Mouse (Mus musculus): Measurements from ENCODE around the gene Krtap5-5. TPM values are rescaled to one million over a fixed set of nuclear protein-coding genes. Genes with fewer than 3 reads are reported as not detected.
"Not testable (repeated sequence)": the region's sequence is repeated elsewhere in the genome, so short reads cannot be mapped to it uniquely, and the experiment has no call there.

The Krtap5-5 gene
- total RNA-seq (2014; fragmentation: Nextera tagmentation): not detected in 2 replicates
- total RNA-seq (2017): not detected in 2 replicates
- polyA plus RNA-seq (2012): not detected in 2 replicates

DNA sequence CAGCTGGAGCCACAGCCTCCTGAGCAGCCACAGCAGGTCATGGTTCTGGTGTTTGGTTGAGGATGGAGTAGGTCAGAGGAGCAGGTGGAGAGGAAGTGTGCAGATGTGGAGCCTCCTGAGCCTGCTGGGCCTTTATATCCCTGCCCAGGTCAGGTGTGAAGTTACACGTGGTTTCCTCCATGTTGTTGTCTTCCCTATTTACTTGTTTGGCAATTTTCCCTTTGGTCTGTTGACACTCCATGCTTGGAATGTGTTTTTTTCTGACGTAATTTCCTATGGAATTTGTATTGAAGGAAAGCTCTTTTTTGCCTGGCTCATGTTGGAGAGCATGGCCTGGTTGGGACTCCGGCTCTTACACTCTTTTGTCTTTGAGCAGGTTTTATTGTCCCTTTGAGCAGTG, at the start of gene Krtap5-5:
Krtap5-5 (minus strand) TSS at position 101 of the 400 bp plus-strand sequence.
- not testable (repeated sequence) for H3K9me3 ChIP-seq (replicated peaks); ATAC-seq (ENCODE audit: extremely low read depth, insufficient number of reproducible peaks, low FRiP score, poor library complexity, severe bottlenecking); H3K4me1 ChIP-seq (ENCODE audit: insufficient read depth, low read depth, low read length); H3K27me3 ChIP-seq (ENCODE audit: insufficient read depth, low read length); H3K4me3 ChIP-seq (ENCODE audit: low read depth, low read length); H3K36me3 ChIP-seq (replicated peaks); DNase-seq (ENCODE audit: low spot score)

DNA sequence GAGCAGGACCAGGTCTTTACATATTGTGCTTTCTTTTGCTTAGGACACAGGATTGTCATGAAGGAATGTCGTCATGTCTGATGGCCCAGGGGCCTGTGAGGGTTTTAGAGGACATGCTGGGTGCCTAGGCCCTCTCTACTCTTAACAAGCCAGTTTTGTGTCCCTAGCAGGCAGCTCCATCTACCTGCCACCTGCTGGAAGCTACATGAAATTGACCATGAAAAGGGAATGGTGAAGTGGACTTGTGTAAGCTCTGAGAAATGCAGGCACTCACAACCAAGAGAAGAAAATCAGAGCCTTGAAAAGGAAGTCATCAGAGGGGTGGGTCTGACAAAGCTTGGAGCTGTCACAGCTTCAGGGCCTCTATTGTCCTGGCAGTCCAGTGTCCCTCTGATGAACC, 49.5 kb upstream of the Krtap5-5 start:
- not testable (repeated sequence) for ATAC-seq (ENCODE audit: extremely low read depth, insufficient number of reproducible peaks, low FRiP score, poor library complexity, severe bottlenecking); H3K9me3 ChIP-seq (replicated peaks); H3K36me3 ChIP-seq (replicated peaks); H3K4me1 ChIP-seq (ENCODE audit: insufficient read depth, low read depth, low read length); DNase-seq (ENCODE audit: low spot score); H3K4me3 ChIP-seq (ENCODE audit: low read depth, low read length)
- peaks cover 27% of the 10 kb centered on the region for H3K27me3 ChIP-seq (ENCODE audit: insufficient read depth, low read length)

DNA sequence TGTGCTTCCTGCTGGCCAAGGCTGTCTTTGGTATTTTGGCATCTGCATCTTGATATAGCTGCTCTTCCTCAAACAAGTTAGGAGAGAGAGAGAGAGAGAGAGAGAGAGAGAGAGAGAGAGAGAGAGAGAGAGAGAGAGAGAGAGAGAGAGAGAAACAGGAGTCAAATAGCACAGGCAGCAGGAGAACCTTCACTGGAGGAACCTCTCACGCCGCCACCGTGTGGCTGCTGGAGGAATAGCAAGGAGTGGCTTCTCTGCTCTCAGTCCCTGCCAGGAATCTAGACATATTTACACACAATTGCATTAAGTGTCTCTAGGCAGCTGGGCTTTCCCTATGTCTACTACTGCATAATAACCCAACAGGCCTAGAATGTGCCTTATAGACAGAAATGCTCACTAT, 48.4 kb upstream of the Krtap5-5 start:
- peak; percentile 66 for TF ChIP-seq CTCF (IDR thresholded peaks at IDR 0.05; ENCODE audit: low read depth, low read length)
- H3K36me3 ChIP-seq (replicated peaks); H3K4me1 ChIP-seq (ENCODE audit: insufficient read depth, low read depth, low read length); H3K4me3 ChIP-seq (ENCODE audit: low read depth, low read length); H3K9me3 ChIP-seq (replicated peaks); ATAC-seq (ENCODE audit: extremely low read depth, insufficient number of reproducible peaks, low FRiP score, poor library complexity, severe bottlenecking); DNase-seq (ENCODE audit: low spot score): not testable (repeated sequence)
- peaks cover 21% of the 10 kb centered on the region for H3K27me3 ChIP-seq (ENCODE audit: insufficient read depth, low read length)

DNA sequence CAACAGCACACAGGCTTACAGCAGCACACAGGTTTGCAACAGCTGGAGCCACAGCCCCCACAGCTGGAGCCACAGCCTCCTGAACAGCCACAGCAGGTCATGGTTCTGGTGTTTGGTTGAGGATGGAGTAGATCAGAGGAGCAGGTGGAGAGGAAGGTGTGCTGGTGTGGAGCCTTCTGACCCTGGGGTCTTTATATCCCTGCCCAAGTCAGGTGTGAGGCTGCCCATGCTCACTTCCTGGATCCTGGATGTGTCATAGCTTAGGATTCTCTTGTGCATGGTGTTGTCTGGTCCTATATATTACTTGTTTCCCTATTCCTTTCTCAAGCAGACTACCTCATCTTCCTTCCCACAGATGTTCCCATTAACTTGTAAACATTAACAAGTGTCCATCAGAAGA, 44.5 kb upstream of the Krtap5-5 start, which contains the start of gene Gm4559:
Gm4559 (minus strand) TSS at position 101 of the 400 bp plus-strand sequence.
- H3K4me1 ChIP-seq (ENCODE audit: insufficient read depth, low read depth, low read length); DNase-seq (ENCODE audit: low spot score); H3K4me3 ChIP-seq (ENCODE audit: low read depth, low read length); ATAC-seq (ENCODE audit: extremely low read depth, insufficient number of reproducible peaks, low FRiP score, poor library complexity, severe bottlenecking); H3K9me3 ChIP-seq (replicated peaks); H3K27me3 ChIP-seq (ENCODE audit: insufficient read depth, low read length); H3K36me3 ChIP-seq (replicated peaks): not testable (repeated sequence)

DNA sequence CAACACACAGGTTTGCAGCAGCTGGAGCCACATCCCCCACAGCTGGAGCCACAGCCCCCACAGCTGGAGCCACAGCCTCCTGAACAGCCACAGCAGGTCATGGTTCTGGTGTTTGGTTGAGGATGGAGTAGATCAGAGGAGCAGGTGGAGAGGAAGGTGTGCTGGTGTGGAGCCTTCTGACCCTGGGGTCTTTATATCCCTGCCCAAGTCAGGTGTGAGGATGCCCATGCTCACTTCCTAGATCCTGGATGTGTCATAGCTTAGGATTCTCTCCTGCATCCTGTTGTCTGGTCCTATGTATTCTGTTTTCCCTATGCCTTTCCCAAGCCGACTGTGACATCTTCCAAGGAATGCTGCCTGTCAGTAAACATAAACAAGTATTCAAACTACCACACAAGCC, 28.5 kb upstream of the Krtap5-5 start, which contains the start of gene Gm2431:
Gm2431 (minus strand) TSS at position 101 of the 400 bp plus-strand sequence.
- H3K4me1 ChIP-seq (ENCODE audit: insufficient read depth, low read depth, low read length); DNase-seq (ENCODE audit: low spot score); ATAC-seq (ENCODE audit: extremely low read depth, insufficient number of reproducible peaks, low FRiP score, poor library complexity, severe bottlenecking); H3K36me3 ChIP-seq (replicated peaks); H3K4me3 ChIP-seq (ENCODE audit: low read depth, low read length); H3K9me3 ChIP-seq (replicated peaks): not testable (repeated sequence)
- H3K27me3 ChIP-seq (ENCODE audit: insufficient read depth, low read length): peaks cover 13% of the 10 kb centered on the region

DNA sequence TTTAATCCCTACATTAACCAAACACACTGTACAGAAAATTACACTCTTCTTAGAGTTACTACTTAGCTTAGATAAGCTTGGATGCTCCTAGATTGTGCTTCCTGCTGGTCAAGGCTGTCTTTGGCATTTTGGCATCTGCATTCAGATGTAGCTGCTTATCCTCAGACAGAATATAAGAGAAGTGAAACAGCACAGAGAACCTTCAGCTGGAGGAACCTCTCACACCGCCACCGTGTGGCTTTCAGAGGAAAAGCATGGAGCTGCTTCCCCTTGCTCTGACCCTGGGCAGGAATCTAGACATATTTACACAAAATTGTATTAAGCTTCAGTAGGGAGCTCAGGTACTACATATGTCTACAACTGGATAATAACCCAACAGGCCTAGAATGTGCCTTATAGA, 25.7 kb upstream of the Krtap5-5 start:
- Histone ChIP-seq H3K9me3 (replicated peaks) (no peaks in the 10 kb centered on the region), H3K4me3 (ENCODE audit: low read depth, low read length) (no peak overlapping the region), H3K4me1 (ENCODE audit: insufficient read depth, low read depth, low read length) (no peaks in the 10 kb centered on the region), H3K27me3 (ENCODE audit: insufficient read depth, low read length) (peaks cover 13% of the 10 kb centered on the region), H3K36me3 (replicated peaks) (no peaks in the 10 kb centered on the region)
- no peak for ATAC-seq (ENCODE audit: extremely low read depth, insufficient number of reproducible peaks, low FRiP score, poor library complexity, severe bottlenecking)
- no peak for DNase-seq (ENCODE audit: low spot score)
- TF ChIP-seq CTCF (IDR thresholded peaks at IDR 0.05; ENCODE audit: low read depth, low read length): no peak
- no peak for TF ChIP-seq GATA1 (IDR thresholded peaks at IDR 0.05; ENCODE audit: borderline replicate concordance, low read length)
- no peak for TF ChIP-seq POLR2AphosphoS5 (IDR thresholded peaks at IDR 0.05; ENCODE audit: insufficient replicate concordance, low read depth, low read length)
- TF ChIP-seq TAL1 (conservative IDR thresholded peaks at IDR 0.05; ENCODE audit: low read depth, low read length): no peak
- no peak for TF ChIP-seq GATA2 (IDR thresholded peaks at IDR 0.05; ENCODE audit: borderline replicate concordance, low read depth, low read length)

DNA sequence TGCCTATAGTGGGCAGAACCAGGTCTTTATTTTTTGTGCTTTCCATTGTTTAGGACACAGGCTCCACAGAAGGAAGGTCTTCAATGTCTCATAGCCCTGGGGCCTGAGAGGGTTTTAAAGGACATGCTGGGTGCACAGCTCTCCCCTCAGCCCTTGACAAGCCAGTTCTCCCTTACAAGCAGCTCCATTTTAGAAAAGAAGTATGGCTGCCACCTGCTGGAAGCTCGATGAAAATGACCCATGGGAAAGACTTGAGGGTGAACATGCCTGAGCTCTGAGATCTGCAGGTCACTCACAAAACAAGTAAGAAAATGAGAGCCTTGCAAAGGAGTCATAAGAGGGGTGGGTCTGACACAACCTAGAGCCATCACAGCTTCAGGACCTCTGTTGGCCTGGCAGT, 20.1 kb upstream of the Krtap5-5 start:
- Histone ChIP-seq H3K9me3 (replicated peaks) (no peaks in the 10 kb centered on the region), H3K4me3 (ENCODE audit: low read depth, low read length) (no peak overlapping the region), H3K36me3 (replicated peaks) (no peaks in the 10 kb centered on the region), H3K27me3 (ENCODE audit: insufficient read depth, low read length) (peaks cover 7% of the 10 kb centered on the region), H3K4me1 (ENCODE audit: insufficient read depth, low read depth, low read length) (no peaks in the 10 kb centered on the region)
- TF ChIP-seq GATA1 (IDR thresholded peaks at IDR 0.05; ENCODE audit: borderline replicate concordance, low read length): no peak
- TF ChIP-seq POLR2AphosphoS5 (IDR thresholded peaks at IDR 0.05; ENCODE audit: insufficient replicate concordance, low read depth, low read length): no peak
- no peak for TF ChIP-seq CTCF (IDR thresholded peaks at IDR 0.05; ENCODE audit: low read depth, low read length)
- TF ChIP-seq GATA2 (IDR thresholded peaks at IDR 0.05; ENCODE audit: borderline replicate concordance, low read depth, low read length): no peak
- ATAC-seq (ENCODE audit: extremely low read depth, insufficient number of reproducible peaks, low FRiP score, poor library complexity, severe bottlenecking) (no peak), DNase-seq (ENCODE audit: low spot score) (no peak)

DNA sequence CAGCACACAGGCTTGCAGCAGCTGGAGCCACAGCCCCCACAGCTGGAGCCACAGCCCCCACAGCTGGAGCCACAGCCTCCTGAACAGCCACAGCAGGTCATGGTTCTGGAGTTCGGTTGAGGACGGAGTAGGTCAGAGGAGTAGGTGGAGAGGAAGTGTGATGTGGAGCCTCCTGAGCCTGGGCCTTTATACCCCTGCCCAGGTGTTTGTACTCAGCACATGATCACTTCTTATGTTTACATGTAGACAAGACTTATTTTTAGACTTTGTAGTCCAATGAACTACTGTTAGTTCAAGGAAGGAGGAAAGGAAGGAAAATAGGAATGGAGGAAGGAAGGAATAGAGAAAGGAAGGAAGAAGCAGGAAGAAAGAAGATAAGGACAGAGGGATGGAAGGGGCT, 11.2 kb upstream of the Krtap5-5 start, which contains the start of gene Gm40460:
Gm40460 (minus strand) TSS at position 101 of the 400 bp plus-strand sequence.
- no peaks in the 10 kb centered on the region for H3K36me3 ChIP-seq (replicated peaks)
- TF ChIP-seq CTCF (IDR thresholded peaks at IDR 0.05; ENCODE audit: low read depth, low read length) (no peak), GATA2 (IDR thresholded peaks at IDR 0.05; ENCODE audit: borderline replicate concordance, low read depth, low read length) (no peak), POLR2AphosphoS5 (IDR thresholded peaks at IDR 0.05; ENCODE audit: insufficient replicate concordance, low read depth, low read length) (no peak), GATA1 (IDR thresholded peaks at IDR 0.05; ENCODE audit: borderline replicate concordance, low read length) (no peak), TAL1 (conservative IDR thresholded peaks at IDR 0.05; ENCODE audit: low read depth, low read length) (no peak)

More for the DNA sequence above, 11.2 kb upstream of the Krtap5-5 start, which contains the start of gene Gm40460:
- no peak within 1 kb of the TSS for H3K4me3 ChIP-seq (ENCODE audit: low read depth, low read length)
- ATAC-seq (ENCODE audit: extremely low read depth, insufficient number of reproducible peaks, low FRiP score, poor library complexity, severe bottlenecking) (no peak), DNase-seq (ENCODE audit: low spot score) (no peak)
- peaks cover 10% of the 10 kb centered on the region for H3K27me3 ChIP-seq (ENCODE audit: insufficient read depth, low read length)
- H3K4me1 ChIP-seq (ENCODE audit: insufficient read depth, low read depth, low read length): no peaks in the 10 kb centered on the region
- H3K9me3 ChIP-seq (replicated peaks): no peaks in the 10 kb centered on the region; the same call in 1 of the 2 replicates
